Mouse (Mus musculus): ENCODE measurements around the gene Pitpnc1.

GRCm38 (mm10) chr11:107437723-107438122 lies 32.8 kb downstream of the Pitpnc1 start:
- TF ChIP-seq CTCF (IDR thresholded peaks at IDR 0.05; ENCODE audit: control insufficient read depth, insufficient read depth, low read length) (no peak), POLR2A (IDR thresholded peaks at IDR 0.05; ENCODE audit: borderline replicate concordance, control insufficient read depth, low read depth, low read length) (no peak)

All from bone marrow, adult 2 months (tissue).